Mouse (Mus musculus): Measurements from ENCODE around the gene Spata20. TPM values are rescaled to one million over a fixed set of nuclear protein-coding genes. Genes with fewer than 3 reads are reported as not detected.

The Spata20 gene
- total RNA-seq (2015) (not detected in 2 replicates), total RNA-seq (2017) (not detected in 2 replicates)

DNA sequence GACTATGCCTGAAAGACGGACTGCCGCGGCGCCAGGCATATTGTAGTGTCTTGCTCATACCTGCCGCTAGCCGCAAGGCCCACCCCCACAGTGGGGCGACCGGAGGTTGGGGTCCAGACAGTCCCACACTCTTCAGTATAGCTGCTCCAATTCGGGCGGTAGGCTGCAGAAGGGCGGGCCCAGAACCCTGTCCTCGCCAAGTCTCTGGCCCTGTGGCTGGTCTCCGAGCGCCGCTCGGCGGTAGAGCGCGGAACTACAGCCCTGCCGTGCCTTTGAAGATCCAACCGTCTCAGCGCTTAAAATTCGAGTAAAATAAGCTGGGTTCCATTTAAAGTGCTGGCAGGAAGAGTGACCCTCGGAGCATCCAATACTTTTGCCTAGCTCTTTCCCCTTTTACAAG, at the start of gene Spata20:
Gene Spata20, minus strand, starts transcription at position 179 of the 400 bp plus-strand sequence.
- ATAC-seq (ENCODE audit: poor library complexity, severe bottlenecking) = peak; percentile 78

GRCm38 (mm10) chr11:94533171-94533570, 47.2 kb upstream of the Spata20 start:
- ATAC-seq (ENCODE audit: poor library complexity, severe bottlenecking) = no peak

GRCm38 (mm10) chr11:94528879-94529278, 42.9 kb upstream of the Spata20 start:
- no peak for ATAC-seq (ENCODE audit: poor library complexity, severe bottlenecking)

- ATAC-seq (ENCODE audit: poor library complexity, severe bottlenecking) = no peak
These were observed 40.3 kb upstream of the Spata20 start for GRCm38 (mm10) chr11:94526171-94526879.

GRCm38 (mm10) chr11:94521219-94521843, 35.4 kb upstream of the Spata20 start, which contains the start of gene Mycbpap:
Gene Mycbpap (minus strand): TSS chr11:94521742.
- ATAC-seq (ENCODE audit: poor library complexity, severe bottlenecking) = peak; percentile 84

DNA sequence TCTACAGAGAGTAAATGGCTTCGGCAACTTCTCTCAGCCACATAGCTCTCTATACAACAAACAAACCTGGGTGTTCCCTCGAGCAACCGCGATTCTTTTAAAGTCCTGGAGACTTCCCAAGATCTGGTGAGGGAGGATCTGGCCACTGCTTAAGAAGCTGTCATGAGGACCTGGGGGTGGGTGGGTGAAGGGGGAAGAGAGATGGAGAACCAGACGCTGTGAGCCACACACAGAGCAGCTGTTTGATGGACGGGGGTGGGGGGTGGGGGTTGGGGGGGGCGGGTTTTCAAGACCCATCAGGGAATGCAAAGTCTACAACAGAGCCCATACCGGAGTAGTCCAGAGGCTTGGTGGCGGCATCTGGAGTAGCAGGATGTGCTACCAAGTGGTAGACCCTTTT, 27.5 kb upstream of the Spata20 start:
- ATAC-seq (ENCODE audit: poor library complexity, severe bottlenecking) = no peak

DNA sequence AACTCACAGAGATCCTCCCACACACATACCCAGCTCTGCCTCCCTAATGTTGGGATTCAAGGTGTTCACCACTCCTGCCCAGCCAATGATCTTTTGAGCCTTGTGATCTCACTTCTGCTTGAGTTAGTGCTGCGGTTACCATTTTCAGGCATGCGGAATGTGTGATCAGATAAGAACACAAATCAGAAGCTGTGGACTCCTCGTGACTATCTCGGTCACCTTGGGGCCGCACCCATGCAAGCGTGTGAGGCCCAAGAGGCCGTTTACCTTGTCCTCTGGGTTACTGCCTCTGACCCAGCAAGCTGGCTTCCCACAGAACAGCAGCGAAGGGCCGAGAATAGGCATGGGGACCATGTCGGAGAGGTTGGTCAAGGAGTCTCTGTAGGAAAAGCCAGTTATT, 23.0 kb upstream of the Spata20 start:
- no peak for ATAC-seq (ENCODE audit: poor library complexity, severe bottlenecking)

GRCm38 (mm10) chr11:94501482-94501881, 15.5 kb upstream of the Spata20 start:
- no peak for ATAC-seq (ENCODE audit: poor library complexity, severe bottlenecking)

- ATAC-seq (ENCODE audit: poor library complexity, severe bottlenecking) = no peak
These were observed 14.4 kb upstream of the Spata20 start for GRCm38 (mm10) chr11:94500362-94500761.

DNA sequence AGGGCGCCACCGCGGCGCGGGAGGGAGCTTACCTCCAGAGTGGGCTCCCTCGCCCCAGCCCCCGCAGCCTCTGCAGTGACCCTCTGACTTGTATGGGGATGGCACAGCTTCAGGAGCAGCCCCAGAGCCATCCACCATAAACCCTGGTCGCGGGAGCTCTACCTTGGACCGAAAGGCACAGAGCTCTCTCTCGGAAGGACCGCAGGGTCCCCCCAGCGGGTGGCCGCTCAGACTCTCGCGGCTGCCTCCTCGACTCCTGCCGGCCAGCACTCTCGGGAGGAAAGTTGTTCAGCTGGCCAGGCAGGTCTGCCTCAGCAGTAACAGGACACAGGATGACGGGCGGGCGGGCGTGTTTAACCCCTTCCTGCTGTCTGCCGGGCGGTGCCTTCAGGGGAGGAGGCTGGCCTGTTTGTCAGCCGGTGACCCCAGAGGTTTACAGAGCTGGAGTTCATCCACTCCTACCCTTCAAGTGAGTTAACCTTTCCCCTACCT, 13.7 kb upstream of the Spata20 start, which contains the start of gene Epn3:
Gene Epn3, minus strand, starts transcription at position 314 of the 492 bp plus-strand sequence.
- ATAC-seq (ENCODE audit: poor library complexity, severe bottlenecking) = no peak

DNA sequence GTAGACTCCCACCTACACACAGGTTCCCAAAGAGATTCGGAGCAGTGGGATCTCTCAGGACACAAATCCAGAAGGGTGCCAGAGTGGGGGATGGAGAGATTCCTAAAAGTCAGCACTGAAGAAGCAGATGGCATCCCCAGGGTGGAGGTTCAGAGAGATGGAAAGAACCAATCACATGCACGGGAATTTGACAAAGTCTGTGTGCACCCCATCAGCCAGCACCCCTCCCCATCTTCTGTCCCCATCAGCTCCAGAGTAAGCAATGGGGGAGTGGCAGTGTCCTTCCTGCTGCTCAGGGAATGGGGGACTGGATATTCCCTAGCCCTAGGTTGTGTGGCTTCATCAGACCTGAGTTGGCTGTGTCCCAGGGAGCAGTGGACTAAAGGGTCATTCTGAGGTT, 13.1 kb upstream of the Spata20 start:
- ATAC-seq (ENCODE audit: poor library complexity, severe bottlenecking) = no peak

DNA sequence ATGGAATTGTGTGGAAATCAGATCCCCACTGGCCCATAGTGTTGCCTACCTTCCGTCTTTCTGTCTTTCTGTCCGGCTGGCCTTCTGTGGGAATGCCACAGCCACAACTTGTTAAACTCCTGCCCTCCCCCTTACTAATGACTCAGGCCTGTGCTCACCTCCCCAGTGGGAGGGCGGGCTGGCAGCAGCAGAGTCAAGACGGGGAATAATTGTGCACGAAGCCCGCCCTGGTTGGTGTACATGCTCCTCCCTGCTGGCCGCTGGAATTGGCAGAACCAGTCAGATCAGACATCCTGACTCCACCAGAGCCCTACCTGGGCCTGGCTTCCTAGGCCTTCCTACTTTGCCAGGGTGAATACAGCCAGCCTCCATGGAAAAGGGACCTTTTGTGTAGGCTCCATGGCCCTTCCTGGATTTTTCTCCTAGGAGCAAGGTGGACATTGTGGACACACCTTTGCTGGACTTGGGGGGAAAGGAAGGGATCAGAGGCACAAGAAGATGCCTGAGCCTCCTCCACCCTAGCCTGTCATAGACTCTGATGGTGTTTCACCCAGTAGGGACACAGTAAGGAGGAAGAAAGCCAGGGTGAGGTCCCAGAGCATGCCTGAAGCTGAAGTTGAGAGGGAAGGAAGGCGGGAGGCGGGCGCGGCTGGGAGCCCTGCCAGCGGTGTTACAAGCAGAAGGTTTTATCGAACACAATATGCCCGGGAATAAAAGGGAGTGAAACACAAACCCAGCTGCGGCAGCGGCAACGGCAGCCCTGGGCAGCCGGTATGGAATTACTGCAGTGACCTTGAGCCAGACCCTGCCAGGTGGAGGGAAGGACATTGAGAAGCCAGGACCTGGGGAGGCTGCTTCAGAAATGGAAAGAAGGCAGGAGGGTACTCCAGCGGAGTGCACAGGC, 12.4 kb upstream of the Spata20 start:
- no peak for ATAC-seq (ENCODE audit: poor library complexity, severe bottlenecking)

DNA sequence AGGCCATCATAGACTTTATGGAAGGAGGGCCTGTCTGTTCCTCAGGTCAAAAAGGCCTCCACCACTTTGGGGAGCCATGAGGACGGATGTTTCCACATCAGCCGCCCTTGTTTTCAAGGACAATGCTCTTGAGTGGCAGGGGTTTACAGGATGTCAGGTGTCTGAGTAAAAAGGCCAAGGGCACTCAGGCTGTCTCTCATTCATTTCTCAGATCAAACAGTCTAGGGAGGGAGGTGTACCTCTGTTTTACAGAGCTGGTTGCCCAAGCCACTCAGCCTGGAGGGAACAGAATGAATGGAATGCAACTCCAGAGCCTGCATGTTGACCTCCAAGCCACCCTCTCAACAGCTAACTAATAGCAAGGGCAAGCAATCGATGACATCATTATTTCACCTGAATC, 9.4 kb upstream of the Spata20 start:
- ATAC-seq (ENCODE audit: poor library complexity, severe bottlenecking) = no peak

DNA sequence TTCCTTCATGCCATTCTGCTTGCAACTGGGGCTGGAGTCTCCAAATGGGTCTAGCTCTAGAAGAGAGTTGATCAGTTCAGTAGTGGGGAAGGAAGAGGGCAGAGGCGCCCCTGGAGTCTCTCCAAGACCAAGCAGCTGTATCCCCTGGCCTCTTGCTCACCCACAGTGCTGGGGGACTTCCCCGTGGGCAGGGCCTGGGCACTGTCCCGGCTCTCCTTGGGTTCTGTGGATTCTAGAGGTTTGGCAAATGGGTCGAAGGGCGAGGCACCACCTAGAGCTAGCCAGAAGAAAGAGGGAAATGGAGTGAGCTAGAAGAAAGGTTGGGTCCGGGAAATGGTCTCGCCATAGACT, 5.7 kb upstream of the Spata20 start:
- ATAC-seq (ENCODE audit: poor library complexity, severe bottlenecking) = no peak

GRCm38 (mm10) chr11:94491035-94491748, 5.2 kb upstream of the Spata20 start:
- no peak for ATAC-seq (ENCODE audit: poor library complexity, severe bottlenecking)

GRCm38 (mm10) chr11:94489745-94490144, 3.8 kb upstream of the Spata20 start:
- ATAC-seq (ENCODE audit: poor library complexity, severe bottlenecking) = no peak

DNA sequence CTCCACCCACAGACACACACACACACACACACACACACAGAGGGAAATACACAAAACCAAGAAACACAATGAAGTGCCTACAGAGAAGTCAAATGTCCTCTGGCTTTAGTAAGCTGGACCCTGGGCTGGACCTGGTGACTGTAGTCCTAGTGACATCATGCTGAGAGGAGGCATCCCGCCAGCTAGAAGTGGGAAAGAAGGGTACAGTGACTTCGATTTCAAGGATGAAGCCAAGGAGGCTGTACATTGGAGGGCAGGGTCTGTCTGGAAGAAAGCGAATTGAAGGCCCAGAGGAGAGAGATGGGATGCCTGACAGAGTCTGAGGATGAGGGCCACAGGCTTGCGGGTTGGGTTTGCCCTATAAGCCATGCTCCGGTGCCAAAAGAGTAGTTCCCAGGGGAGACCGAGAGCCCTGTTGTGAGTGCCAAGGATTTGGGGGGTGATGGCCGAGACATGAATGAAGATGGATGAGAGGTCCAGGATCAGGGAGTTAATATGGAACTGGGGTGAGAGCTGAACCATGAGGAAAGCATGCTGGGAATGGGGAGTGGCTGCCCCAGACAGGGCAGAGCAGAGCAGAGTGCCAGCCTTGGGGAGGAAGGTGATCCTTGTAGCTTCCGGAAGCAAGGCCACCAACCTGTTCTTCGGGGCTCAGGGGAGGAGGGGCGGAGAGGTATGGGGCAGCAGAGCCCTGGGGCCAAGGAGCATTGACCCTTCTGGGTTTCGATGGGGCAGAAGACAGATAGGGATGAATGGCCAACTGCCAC, 3.0 kb upstream of the Spata20 start:
- ATAC-seq (ENCODE audit: poor library complexity, severe bottlenecking) = no peak

DNA sequence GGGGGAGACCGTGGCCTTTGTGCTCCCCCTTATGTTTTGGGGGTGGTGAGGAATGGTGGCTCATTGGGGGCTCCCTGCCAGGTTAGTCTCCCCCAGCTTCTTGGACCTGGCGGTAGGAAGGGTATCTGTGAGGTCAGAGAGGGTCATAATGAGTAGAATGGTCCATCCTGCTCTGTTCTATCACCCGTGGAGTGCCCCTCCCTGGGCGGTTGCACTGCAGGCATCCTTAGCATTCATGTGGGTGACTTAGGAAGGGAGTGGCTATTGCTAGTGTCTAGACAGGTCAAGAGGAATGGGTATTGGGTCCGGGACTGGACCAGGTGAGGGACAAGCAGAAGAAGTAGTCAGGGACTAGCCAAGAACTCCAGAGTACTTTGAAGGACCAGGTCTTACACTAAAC, 756 bp downstream of the Spata20 start:
- no peak for ATAC-seq (ENCODE audit: poor library complexity, severe bottlenecking)

DNA sequence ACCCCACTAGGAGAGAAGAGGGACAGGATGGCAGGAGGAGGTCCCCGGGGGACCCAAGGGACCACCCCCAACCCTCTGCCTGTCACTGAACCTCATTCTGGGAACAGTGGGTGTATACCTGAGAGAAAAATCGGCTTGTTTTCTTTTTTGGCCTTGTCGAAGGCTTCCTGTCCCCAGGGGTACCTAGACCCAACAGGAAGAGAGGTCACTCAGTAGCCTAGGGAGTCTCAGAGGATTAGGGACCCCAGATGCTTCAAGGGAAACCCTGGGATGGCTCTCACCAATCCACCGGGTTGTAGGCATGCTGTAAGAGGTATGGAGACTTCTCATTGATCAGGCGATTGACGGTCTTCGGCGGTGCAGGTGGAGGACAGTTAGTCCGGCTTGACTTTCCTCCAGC, 1.3 kb downstream of the Spata20 start:
- ATAC-seq (ENCODE audit: poor library complexity, severe bottlenecking) = no peak

GRCm38 (mm10) chr11:94483921-94484320, 2.1 kb downstream of the Spata20 start:
- ATAC-seq (ENCODE audit: poor library complexity, severe bottlenecking) = no peak
